Mouse (Mus musculus) left cerebral cortex, adult 18-20 months (tissue): ENCODE results near the gene Gm5624. TPM values are rescaled to one million over a fixed set of nuclear protein-coding genes. Genes with fewer than 3 reads are reported as not detected.
"Not testable (repeated sequence)": the region's sequence is repeated elsewhere in the genome, so short reads cannot be mapped to it uniquely, and the experiment has no call there.

Experiments used
- DNase-seq, 2 experiments: peaks; one replicate each; pipeline ENCODE4 v3.0.0; 2021 to 2022; ENCODE audit warnings: low spot score in 2 of 2, mixed read lengths in 1 of 2
- long read RNA-seq, 2 experiments: library from polyadenylated mRNA; stranded (forward); transcript quantifications; one replicate each; pipeline ENCODE4 v2.0.0; 2021
- total RNA-seq, 2 experiments: library from RNA; stranded (reverse); gene quantifications; 2 replicates each; pipeline ENCODE4 v1.2.3; 2021

Gene Gm5624
- total RNA-seq = not detected
- long read RNA-seq, experiment 1 = 0 reads
- long read RNA-seq, experiment 2 = 0 reads

DNA sequence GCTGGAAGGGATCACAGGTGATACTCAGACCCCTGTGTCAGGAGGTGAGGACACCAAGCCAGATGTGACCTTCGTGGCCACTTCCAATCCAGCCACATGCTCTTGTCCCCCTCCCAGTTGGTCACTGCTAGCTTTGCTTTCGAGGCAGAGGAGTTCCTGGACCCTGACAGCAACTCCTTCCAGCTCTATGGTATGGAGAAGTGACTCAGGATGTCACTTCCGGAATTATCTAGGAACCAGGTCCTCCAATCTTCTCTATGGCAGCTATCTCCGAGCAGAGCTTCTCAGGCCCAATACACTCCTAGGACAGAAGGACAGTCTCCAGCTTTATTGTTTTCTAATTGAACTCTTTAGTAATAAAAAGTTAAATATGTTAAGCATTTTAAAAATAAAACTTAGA is at the start of gene Gm5624:
TSS of gene Gm5624 (minus strand) at position 202 of the 400 bp plus-strand sequence.
- not testable (repeated sequence) for DNase-seq

DNA sequence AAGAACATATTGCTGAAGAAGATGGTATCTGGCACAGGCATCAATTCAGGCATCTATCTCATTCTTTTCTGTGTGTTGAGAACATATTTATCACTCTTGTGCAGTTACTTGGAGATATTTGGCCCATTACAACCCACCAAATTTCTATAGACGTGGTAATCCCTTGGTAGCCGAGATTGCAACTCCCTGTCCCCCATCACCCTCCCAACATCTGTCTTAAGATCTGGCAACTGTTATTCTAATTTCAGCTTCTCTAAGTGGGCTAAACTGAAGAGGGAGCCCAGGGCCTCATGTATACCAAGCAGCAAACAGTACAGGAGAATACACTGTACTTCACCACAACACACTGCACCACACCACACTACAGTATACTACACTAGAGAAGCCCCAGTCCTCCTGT is 36.0 kb downstream of the Gm5624 start:
- not testable (repeated sequence) for DNase-seq

DNA sequence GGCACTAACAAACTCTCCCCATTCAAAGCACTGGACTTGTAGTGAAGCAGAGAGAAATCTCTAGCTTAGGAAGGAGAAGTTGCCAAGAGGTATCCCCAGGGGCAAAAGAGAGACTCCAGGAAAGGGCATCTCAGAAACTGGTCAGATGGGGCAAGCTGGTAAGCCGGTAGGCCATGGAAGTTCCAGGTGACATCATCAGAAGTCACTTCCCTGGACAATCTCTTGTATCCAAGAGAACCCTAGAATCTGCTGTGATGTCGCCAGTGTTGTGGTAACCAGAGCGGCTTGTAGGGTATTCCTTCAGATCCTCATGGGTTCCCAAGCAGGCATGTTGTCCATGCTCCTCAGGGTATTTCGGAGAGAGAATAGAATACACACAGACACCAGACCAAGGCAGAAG is 44.9 kb downstream of the Gm5624 start, which contains the start of gene Gm8247:
TSS of gene Gm8247 (plus strand) at position 301 of the 400 bp plus-strand sequence.
- not testable (repeated sequence) for DNase-seq

DNA sequence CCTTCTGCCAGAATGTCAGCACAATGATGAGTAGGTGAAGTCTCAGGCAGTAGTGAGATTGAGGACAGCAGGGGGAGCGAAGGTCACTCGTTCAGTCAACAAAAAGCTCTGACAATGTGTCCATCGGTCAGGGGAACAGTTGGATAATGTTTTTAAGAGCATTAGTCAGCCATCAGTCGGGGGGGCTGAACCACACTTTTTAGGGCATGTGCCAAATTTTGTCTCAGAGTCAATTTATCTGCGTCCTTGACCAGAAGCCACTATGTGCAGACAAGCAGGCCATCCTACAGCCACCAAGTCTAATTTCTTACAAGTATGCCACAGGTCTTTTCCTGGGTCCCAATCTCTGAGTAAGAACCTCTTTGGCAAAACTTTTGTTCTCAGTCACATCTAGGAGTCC is 79.8 kb downstream of the Gm5624 start:
- DNase-seq = not testable (repeated sequence)

DNA sequence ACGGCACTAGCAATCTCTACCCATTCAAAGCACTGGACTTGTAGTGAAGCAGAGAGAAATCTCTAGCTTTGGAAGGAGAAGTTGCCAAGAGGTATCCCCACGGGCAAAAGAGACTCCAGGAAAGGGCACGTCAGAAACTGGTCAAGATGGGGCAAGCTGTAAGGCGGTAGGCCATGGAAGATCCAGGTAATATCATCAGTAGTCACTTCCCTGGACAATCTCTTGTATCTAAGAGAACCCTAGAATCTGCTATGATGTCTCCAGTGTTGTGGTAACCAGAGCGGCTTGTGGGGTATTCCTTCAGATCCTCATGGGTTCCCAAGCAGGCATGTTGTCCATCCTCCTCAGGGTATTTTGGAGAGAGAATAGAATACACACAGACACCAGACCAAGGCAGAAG is 109.8 kb downstream of the Gm5624 start, which contains the start of gene Gm17093:
TSS of gene Gm17093 (plus strand) at position 301 of the 400 bp plus-strand sequence.
- DNase-seq = not testable (repeated sequence)

Other genes with a start within 250 kb of the Gm5624 start
- gene Gm3371, start 217.2 kb downstream of the Gm5624 start, total RNA-seq = not detected
- gene Gm8232, start 194.3 kb downstream of the Gm5624 start, total RNA-seq = not detected
- not detected for gene BC061237, start 135.5 kb downstream of the Gm5624 start, total RNA-seq
- gene Gm17093, start 109.7 kb downstream of the Gm5624 start, total RNA-seq = not detected
- gene Gm8247, start 44.8 kb downstream of the Gm5624 start, total RNA-seq = not detected
- gene Gm8257, start 78.5 kb upstream of the Gm5624 start, total RNA-seq = not detected
- under 1 TPM in 1 of 2 experiments, not detected in 1; 0.33 TPM for gene Gm8267, start 122.4 kb upstream of the Gm5624 start, total RNA-seq
- gene Ptgdr, start 231.4 kb upstream of the Gm5624 start, total RNA-seq = 1 to 10 TPM in 1 of 2 experiments, under 1 TPM in 1; 0.91 to 1.1 TPM